Mouse (Mus musculus) C2C12 (cell line): ENCODE results near the gene Supt20. TPM values are rescaled to one million over a fixed set of nuclear protein-coding genes. Genes with fewer than 3 reads are reported as not detected.
"Not testable (repeated sequence)": the region's sequence is repeated elsewhere in the genome, so short reads cannot be mapped to it uniquely, and the experiment has no call there.

Experiments used
- H3K27me3 ChIP-seq: one replicate; pipeline ENCODE4 v1.6.1; 2011; ENCODE audit not compliant: control insufficient read depth, insufficient read depth, insufficient read length
- H3K36me3 ChIP-seq: one replicate; pipeline ENCODE4 v1.6.1; 2011; ENCODE audit not compliant: control insufficient read depth, insufficient read depth
- H3K4me3 ChIP-seq: one replicate; pipeline ENCODE4 v1.5.1; 2011; ENCODE audit warnings: mild to moderate bottlenecking, control low read depth; ENCODE audit not compliant: poor library complexity, insufficient read depth, severe bottlenecking
- H3K79me2 ChIP-seq: one replicate; pipeline ENCODE4 v1.6.1; 2011; ENCODE audit not compliant: control insufficient read depth, insufficient read depth
- H3K79me3 ChIP-seq: one replicate; pipeline ENCODE4 v1.6.1; 2011; ENCODE audit warnings: low read depth, control low read depth
- H3ac ChIP-seq: one replicate; pipeline ENCODE3; 2011; ENCODE audit warnings: low read depth; ENCODE audit not compliant: control insufficient read depth, insufficient read length
- CEBPB ChIP-seq: IDR thresholded peaks from one replicate; pipeline ENCODE4 v1.6.1; 2011; ENCODE audit warnings: low read depth, mild to moderate bottlenecking, control low read depth, moderate library complexity
- CTCF ChIP-seq: IDR thresholded peaks from one replicate; pipeline ENCODE4 v1.5.1; 2011; ENCODE audit not compliant: control insufficient read depth, insufficient read depth, insufficient read length
- FOSL1 ChIP-seq: IDR thresholded peaks from one replicate; pipeline ENCODE4 v1.8.0; 2011; ENCODE audit warnings: mild to moderate bottlenecking, low read length; ENCODE audit not compliant: poor library complexity, insufficient read depth, severe bottlenecking
- MAX ChIP-seq: IDR thresholded peaks from one replicate; pipeline ENCODE4 v1.6.1; 2011; ENCODE audit warnings: mild to moderate bottlenecking, control low read depth
- MYOD1 ChIP-seq: IDR thresholded peaks from one replicate; pipeline ENCODE4 v1.6.1; 2011; ENCODE audit warnings: low read depth; ENCODE audit not compliant: control insufficient read depth, insufficient read length
- MYOG ChIP-seq: IDR thresholded peaks from one replicate; pipeline ENCODE4 v1.6.1; 2011; ENCODE audit not compliant: control insufficient read depth, insufficient read length; ENCODE audit errors: extremely low read depth
- USF1 ChIP-seq: IDR thresholded peaks from one replicate; pipeline ENCODE4 v1.6.1; 2011; ENCODE audit warnings: low read depth, mild to moderate bottlenecking, control low read depth, moderate library complexity
- polyA plus RNA-seq: library from polyadenylated mRNA; unstranded; fragments of >200 nt; fragmentation: generic; extraction: Trizol; gene quantifications from one replicate; pipeline ENCODE4 v1.2.1, GENCODE M21; 2012; ENCODE audit warnings: missing spikeins

Supt20 gene
- polyA plus RNA-seq, 1 experiment = 13.2 TPM

DNA sequence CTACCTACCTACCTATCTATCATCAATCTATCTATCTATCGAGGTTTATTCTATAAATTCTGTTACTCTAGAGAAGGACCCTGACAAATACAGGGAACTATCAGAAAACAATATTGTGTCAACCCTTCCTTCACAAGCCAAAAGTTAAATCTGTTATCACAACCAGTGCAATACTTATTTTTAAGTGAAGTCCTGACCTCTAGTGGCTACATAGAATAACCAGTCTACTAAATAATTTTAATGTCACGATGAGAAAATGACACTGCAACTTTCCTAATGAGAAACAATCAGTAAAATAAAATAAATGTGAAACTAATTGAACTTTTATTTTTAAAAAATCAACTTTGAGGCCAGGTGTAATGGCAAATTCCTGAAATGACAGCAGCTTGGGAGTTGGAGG, 3.5 kb upstream of the Supt20 start:
- H3ac ChIP-seq = no peak overlapping the region
- H3K27me3 ChIP-seq = no peaks in the 10 kb centered on the region
- peaks cover under 1% of the 10 kb centered on the region for H3K79me3 ChIP-seq
- H3K79me2 ChIP-seq = peaks cover 12% of the 10 kb centered on the region
- H3K36me3 ChIP-seq = no peaks in the 10 kb centered on the region
- TF ChIP-seq FOSL1 = no peak
- TF ChIP-seq CEBPB = no peak
- TF ChIP-seq USF1 = no peak
- no peak for TF ChIP-seq MYOG
- TF ChIP-seq MYOD1 = no peak
- TF ChIP-seq MAX = no peak
- no peak for TF ChIP-seq CTCF
- no peak overlapping the region for H3K4me3 ChIP-seq

DNA sequence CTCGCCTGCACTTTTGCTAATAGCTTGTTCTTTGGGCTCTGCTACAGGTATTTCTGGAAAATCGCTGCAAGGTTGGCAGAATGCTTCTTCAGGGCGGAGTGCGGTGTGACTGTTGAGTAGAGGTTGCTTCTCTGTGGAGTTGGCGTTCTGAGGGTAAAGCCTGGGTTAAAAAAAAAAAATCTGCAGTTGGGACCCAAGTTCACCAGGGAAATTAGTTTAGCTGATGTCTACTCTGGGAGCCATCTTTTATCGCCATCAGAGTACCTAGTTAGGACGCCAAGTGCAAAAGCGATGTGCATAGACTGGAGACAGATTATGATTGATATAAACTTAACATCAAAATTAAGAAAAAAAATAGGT, 429 bp downstream of the Supt20 start:
- Histone ChIP-seq H3K79me2 (peaks cover 21% of the 10 kb centered on the region), H3K36me3 (peaks cover 31% of the 10 kb centered on the region), H3K4me3 (peak overlapping the region; percentile 69), H3K79me3 (peaks cover 4% of the 10 kb centered on the region), H3K27me3 (no peaks in the 10 kb centered on the region), H3ac (peak overlapping the region; percentile 33)
- TF ChIP-seq MAX = no peak
- no peak for TF ChIP-seq CTCF
- no peak for TF ChIP-seq MYOD1
- TF ChIP-seq MYOG = no peak
- no peak for TF ChIP-seq FOSL1
- TF ChIP-seq CEBPB = no peak
- no peak for TF ChIP-seq USF1

DNA sequence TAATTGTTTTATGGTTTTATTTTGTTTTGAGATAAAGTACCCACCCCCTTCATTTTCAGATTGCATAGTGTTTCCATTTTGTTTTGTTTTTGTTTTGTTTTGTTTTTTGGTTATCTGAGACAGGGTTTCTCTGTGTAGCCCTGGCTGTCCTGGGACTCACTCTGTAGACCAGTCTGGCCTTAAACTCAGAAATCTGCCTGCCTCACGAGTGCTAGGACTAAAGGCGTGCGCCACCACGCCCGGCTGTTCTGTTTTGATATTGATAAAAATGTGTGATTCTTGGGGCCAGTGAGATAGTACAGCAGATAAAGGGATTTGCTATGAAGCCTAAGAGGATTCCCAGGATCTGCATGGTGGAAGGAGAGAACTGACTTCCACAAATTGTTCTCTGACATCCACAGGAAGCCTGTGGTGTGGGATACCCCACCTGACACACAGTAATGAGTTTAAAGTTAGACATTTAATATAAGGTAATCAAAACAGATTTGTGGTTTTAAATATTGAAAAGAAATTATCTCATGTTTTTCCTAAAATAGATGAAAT, 7.2 kb downstream of the Supt20 start:
- H3ac ChIP-seq = no peak overlapping the region
- H3K79me3 ChIP-seq = peaks cover 4% of the 10 kb centered on the region
- H3K79me2 ChIP-seq = peaks cover under 1% of the 10 kb centered on the region
- H3K4me3 ChIP-seq = no peak overlapping the region
- no peaks in the 10 kb centered on the region for H3K27me3 ChIP-seq
- TF ChIP-seq MAX (no peak), FOSL1 (no peak), CEBPB (no peak), CTCF (no peak), MYOG (no peak), MYOD1 (no peak), USF1 (no peak)
- peaks cover 89% of the 10 kb centered on the region for H3K36me3 ChIP-seq

DNA sequence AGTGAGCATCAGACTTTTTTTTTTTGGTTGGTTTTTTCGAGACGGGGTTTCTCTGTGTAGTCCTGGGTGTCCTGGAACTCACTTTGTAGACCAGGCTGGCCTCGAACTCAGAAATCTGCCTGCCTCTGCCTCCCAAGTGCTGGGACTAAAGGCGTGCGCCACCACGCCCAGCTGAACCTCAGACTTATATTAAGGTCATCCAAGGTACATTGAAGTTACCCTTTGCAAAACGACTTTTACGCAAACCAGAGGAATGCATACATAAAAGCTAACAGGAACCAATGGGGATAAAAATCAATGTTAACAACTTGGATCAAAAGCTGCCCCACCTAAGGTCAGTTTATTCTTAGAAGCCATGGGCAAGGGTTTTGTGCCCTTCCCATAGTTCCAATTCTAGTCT, 11.5 kb downstream of the Supt20 start:
- H3K36me3 ChIP-seq = peaks cover 83% of the 10 kb centered on the region
- not testable (repeated sequence) for H3K79me2 ChIP-seq, H3K79me3 ChIP-seq, H3K27me3 ChIP-seq, H3K4me3 ChIP-seq, H3ac ChIP-seq

DNA sequence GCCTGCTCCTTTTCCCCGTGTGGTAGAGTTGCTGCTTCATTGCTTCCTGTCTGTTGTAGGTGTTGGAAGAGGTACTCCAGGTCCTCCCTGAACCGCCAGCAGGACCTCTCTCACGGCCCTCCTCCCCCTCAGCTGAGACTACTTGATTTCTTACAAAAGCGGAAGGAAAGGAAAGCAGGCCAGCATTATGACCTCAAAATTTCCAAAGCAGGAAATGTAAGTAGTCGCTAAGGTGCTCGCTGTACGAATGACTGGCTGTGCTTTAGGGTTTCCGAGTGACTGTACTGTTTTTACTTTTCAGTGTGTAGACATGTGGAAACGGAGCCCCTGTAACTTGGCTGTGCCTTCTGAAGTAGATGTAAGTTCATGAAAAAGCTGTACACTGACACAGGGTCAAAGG, 16.4 kb downstream of the Supt20 start:
- H3K36me3 ChIP-seq = peaks cover 86% of the 10 kb centered on the region
- TF ChIP-seq MYOD1 (no peak), MAX (no peak), MYOG (no peak), USF1 (no peak), FOSL1 (no peak), CEBPB (no peak), CTCF (no peak)
- no peak overlapping the region for H3K4me3 ChIP-seq
- no peaks in the 10 kb centered on the region for H3K79me2 ChIP-seq
- no peaks in the 10 kb centered on the region for H3K27me3 ChIP-seq
- no peaks in the 10 kb centered on the region for H3K79me3 ChIP-seq
- no peak overlapping the region for H3ac ChIP-seq

DNA sequence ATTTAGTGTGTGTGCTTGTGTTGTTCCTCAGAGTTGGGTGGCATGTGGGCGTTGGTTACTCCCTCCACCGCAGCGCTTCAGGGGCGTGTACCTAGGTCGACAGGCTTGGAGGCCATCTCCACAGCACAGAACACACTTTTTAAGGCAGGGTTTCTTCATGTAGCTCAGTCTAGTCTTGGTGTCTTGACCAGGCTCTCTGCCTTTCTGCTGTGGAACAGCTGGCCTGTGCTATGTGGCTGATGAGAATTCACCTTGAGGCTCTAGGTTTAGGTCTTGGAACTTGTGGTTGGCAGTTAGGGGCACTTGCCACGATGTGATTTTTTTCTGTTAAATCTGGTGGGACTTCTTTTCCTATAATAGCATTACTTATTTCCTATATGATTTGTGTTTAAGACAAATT, 21.6 kb downstream of the Supt20 start, which contains the start of gene Gm21958:
Gene Gm21958 (minus strand): TSS at position 101 of the 400 bp plus-strand sequence.
- Histone ChIP-seq H3K79me3 (no peaks in the 10 kb centered on the region), H3K36me3 (peaks cover 94% of the 10 kb centered on the region), H3K4me3 (no peak within 1 kb of the TSS), H3K27me3 (no peaks in the 10 kb centered on the region), H3K79me2 (no peaks in the 10 kb centered on the region), H3ac (no peak within 1 kb of the TSS)
- TF ChIP-seq FOSL1 = no peak
- TF ChIP-seq MYOD1 = no peak
- TF ChIP-seq CTCF = no peak
- TF ChIP-seq MAX = no peak
- TF ChIP-seq MYOG = no peak
- no peak for TF ChIP-seq USF1
- no peak for TF ChIP-seq CEBPB
